Mouse (Mus musculus) hindbrain, embryonic 15.5 days (tissue): Measurements from ENCODE around the gene Lime1. TPM values are rescaled to one million over a fixed set of nuclear protein-coding genes. Genes with fewer than 3 reads are reported as not detected.

ENCODE experiments used
- ATAC-seq: fragments of 200-750 bp; cut with Nextera tagmentation; 2 replicates; pipeline ENCODE4 v1.8.0; 2017; ENCODE audit warnings: low read depth, moderate number of reproducible peaks, moderate TSS enrichment; ENCODE audit not compliant: low FRiP score
- H3K27ac ChIP-seq: fragments of 300-500 bp; sonication (generic); replicated peaks from 2 replicates; pipeline ENCODE4 v1.5.1; 2015; ENCODE audit warnings: mild to moderate bottlenecking, inconsistent platforms
- H3K27me3 ChIP-seq: fragments of 300-500 bp; sonication (generic); 2 replicates; pipeline ENCODE4 v1.6.1; 2015; ENCODE audit warnings: control low read depth, inconsistent platforms
- H3K36me3 ChIP-seq: fragments of 300-500 bp; sonication (generic); 2 replicates; pipeline ENCODE4 v1.6.1; 2015; ENCODE audit warnings: control low read depth, inconsistent platforms
- H3K4me1 ChIP-seq: fragments of 300-500 bp; sonication (generic); replicated peaks from 2 replicates; pipeline ENCODE4 v1.6.1; 2015; ENCODE audit warnings: control low read depth, inconsistent platforms
- H3K4me2 ChIP-seq: fragments of 300-500 bp; sonication (generic); 2 replicates; pipeline ENCODE4 v1.6.1; 2015; ENCODE audit warnings: moderate library complexity, mild to moderate bottlenecking, inconsistent platforms
- H3K4me3 ChIP-seq: fragments of 300-500 bp; sonication (generic); 2 replicates; pipeline ENCODE4 v1.5.1; 2015; ENCODE audit warnings: mild to moderate bottlenecking, inconsistent platforms
- H3K9ac ChIP-seq: fragments of 300-500 bp; sonication (generic); 2 replicates; pipeline ENCODE4 v1.6.1; 2015; ENCODE audit warnings: inconsistent platforms
- H3K9me3 ChIP-seq: fragments of 300-500 bp; sonication (generic); 2 replicates; pipeline ENCODE4 v1.6.1; 2016; ENCODE audit warnings: control low read depth, inconsistent platforms
- WGBS: fragments of 180-500 bp; shearing (Covaris S2); methylation state at CpG from one replicate; pipeline ENCODE4 v1.1.7; 2015; 5-methylcytosine and 5-hydroxymethylcytosine counted together
- polyA plus RNA-seq: library from polyadenylated mRNA; unstranded; fragments of >200 nt; fragmentation: Nextera tagmentation; extraction: Ambion mirVana; gene quantifications from 2 replicates; pipeline ENCODE4 v1.2.1, GENCODE M21; 2015

Lime1 gene
- polyA plus RNA-seq, 1 experiment from 2014 or later: 56.5 TPM

DNA sequence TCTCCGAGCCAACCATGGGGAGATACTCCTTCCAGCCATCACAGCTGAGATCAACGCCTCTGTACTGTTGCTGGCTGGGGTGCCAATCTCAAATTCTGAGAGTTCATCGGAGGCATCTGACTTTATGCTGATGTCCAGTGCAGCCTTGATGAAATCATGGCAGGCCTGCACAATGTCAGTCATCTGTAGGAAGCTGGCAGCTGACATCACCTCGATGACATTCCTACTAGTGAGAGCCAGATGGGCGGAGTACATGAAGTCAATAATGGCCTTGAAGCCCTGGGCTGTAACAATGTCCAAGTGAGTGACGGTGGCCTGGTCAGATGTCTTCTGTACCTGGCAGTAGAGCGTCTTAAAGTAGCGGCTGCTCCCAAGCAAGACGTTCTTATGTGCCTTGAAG, 44.0 kb downstream of the Lime1 start:
- no peak for ATAC-seq
- Histone ChIP-seq H3K9ac (no peak overlapping the region), H3K27me3 (no peaks in the 10 kb centered on the region), H3K4me3 (no peak overlapping the region), H3K36me3 (peaks cover 9% of the 10 kb centered on the region), H3K9me3 (no peaks in the 10 kb centered on the region), H3K4me1 (no peaks in the 10 kb centered on the region), H3K4me2 (no peak overlapping the region), H3K27ac (no peak overlapping the region)
- WGBS: 95% methylated on average over 9 of the region's 9 CpGs

Other genes starting within 250 kb of the Lime1 start
- 45.8 and 50.4 TPM in 2 replicates for gene Kcnq2, start 244.8 kb upstream of the Lime1 start, polyA plus RNA-seq
- 13.5 and 14.5 TPM in 2 replicates for gene Eef1a2, start 223.1 kb upstream of the Lime1 start, polyA plus RNA-seq
- 398 and 410 TPM in 2 replicates for gene Ppdpf, start 192.8 kb upstream of the Lime1 start, polyA plus RNA-seq
- not detected in 2 replicates for gene Ptk6, start 177.3 kb upstream of the Lime1 start, polyA plus RNA-seq
- gene Srms, start 166.9 kb upstream of the Lime1 start, polyA plus RNA-seq: 0.18 and 0.20 TPM in 2 replicates
- 0.14 and 0.26 TPM in 2 replicates for gene Fndc11, start 160.1 kb upstream of the Lime1 start, polyA plus RNA-seq
- gene Helz2, start 138.1 kb upstream of the Lime1 start, polyA plus RNA-seq: 0.26 and 0.39 TPM in 2 replicates
- gene Gmeb2, start 92.0 kb upstream of the Lime1 start, polyA plus RNA-seq: 14.9 and 15.1 TPM in 2 replicates
- 1,559 and 1,575 TPM in 2 replicates for gene Stmn3, start 65.6 kb upstream of the Lime1 start, polyA plus RNA-seq
- gene Rtel1, start 60.3 kb upstream of the Lime1 start, polyA plus RNA-seq: 40.6 and 44.4 TPM in 2 replicates
- gene Zgpat, start 15.2 kb upstream of the Lime1 start, polyA plus RNA-seq: 77.0 and 84.9 TPM in 2 replicates
- 81.2 and 82.7 TPM in 2 replicates for gene Arfrp1, start 14.7 kb upstream of the Lime1 start, polyA plus RNA-seq
- gene Zbtb46, start 79.3 kb downstream of the Lime1 start, polyA plus RNA-seq: 21.4 and 21.6 TPM in 2 replicates
- 0.17 TPM in 1 of 2 replicates, not detected in the other for gene Abhd16b, start 113.1 kb downstream of the Lime1 start, polyA plus RNA-seq
- gene Tpd52l2, start 117.1 kb downstream of the Lime1 start, polyA plus RNA-seq: 117 and 118 TPM in 2 replicates
- gene Dnajc5, start 140.4 kb downstream of the Lime1 start, polyA plus RNA-seq: 258 and 267 TPM in 2 replicates
- 61.2 and 62.0 TPM in 2 replicates for gene Uckl1, start 204.8 kb downstream of the Lime1 start, polyA plus RNA-seq
- 59.3 and 60.3 TPM in 2 replicates for gene Prpf6, start 211.8 kb downstream of the Lime1 start, polyA plus RNA-seq
- gene Zfp512b, start 212.7 kb downstream of the Lime1 start, polyA plus RNA-seq: 82.9 and 94.0 TPM in 2 replicates
- gene Samd10, start 219.1 kb downstream of the Lime1 start, polyA plus RNA-seq: 186 and 200 TPM in 2 replicates